Mouse (Mus musculus): ENCODE results near the gene Dkkl1. TPM values are rescaled to one million over a fixed set of nuclear protein-coding genes. Genes with fewer than 3 reads are reported as not detected.

Dkkl1 gene
- 1 to 10 TPM in 1 of 2 experiments, under 1 TPM in 1; 0.83 to 2.3 TPM for total RNA-seq (2023)

GRCm38 (mm10) chr7:45211851-45212251, at the start of gene Dkkl1:
TSS of gene Dkkl1 (minus strand) at chr7:45212147.

GRCm38 (mm10) chr7:45240633-45241388, 28.9 kb upstream of the Dkkl1 start, which contains the start of gene Slc6a16:
TSS of gene Slc6a16 (plus strand) at chr7:45241085.

GRCm38 (mm10) chr7:45238723-45239496, 27.0 kb upstream of the Dkkl1 start, which contains the start of gene Cd37:
TSS of gene Cd37 (minus strand) at chr7:45239115.

GRCm38 (mm10) chr7:45215673-45216441, 3.9 kb upstream of the Dkkl1 start, which contains the start of gene Tead2:
TSS of gene Tead2 (plus strand) at chr7:45215753.

DNA sequence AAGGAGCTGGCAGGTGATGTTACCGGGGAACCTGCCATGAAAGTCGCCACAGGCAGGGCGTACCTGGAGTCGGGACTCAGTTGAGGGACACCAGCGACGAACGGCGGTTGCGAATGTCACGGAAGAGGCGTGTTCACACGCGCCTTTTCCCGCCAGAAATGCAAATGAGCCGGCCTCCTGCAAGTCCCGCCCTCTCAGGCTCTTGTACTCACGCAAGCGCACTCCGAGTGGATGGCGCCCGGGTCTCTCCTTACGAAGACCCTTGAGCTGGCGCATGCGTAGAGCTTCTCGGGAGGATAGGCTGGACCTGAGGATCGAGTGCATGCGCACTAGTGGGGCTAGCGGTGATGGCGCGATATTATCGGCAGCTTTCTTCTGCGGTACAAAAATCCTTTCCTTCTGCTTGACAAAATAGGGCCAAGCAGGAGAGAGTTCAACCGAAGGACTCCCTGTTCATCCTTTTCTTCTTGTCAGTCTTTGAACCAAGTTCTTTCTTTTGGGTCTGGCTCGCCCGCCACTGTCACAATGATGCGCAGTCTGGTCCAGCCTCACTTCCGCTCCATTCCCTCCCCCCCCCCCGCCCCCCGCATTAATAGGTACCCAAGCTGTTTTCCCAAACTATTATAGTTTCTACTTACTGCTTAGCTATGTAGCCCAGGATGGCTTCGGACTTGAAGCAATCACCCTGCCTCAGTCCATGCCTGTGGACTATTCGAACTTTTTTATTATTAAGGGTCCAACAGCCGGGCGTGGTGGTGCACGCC, 7.4 kb downstream of the Dkkl1 start, which contains the start of gene Ccdc155:
Gene Ccdc155 (minus strand): TSS at position 513 of the 764 bp plus-strand sequence.

GRCm38 (mm10) chr7:45180896-45181477, 31.0 kb downstream of the Dkkl1 start, which contains the start of gene Pth2:
TSS of gene Pth2 (plus strand) at chr7:45180995.

GRCm38 (mm10) chr7:45179469-45179868, 32.5 kb downstream of the Dkkl1 start, which contains the start of gene Gfy:
TSS of gene Gfy (minus strand) at chr7:45179569.

DNA sequence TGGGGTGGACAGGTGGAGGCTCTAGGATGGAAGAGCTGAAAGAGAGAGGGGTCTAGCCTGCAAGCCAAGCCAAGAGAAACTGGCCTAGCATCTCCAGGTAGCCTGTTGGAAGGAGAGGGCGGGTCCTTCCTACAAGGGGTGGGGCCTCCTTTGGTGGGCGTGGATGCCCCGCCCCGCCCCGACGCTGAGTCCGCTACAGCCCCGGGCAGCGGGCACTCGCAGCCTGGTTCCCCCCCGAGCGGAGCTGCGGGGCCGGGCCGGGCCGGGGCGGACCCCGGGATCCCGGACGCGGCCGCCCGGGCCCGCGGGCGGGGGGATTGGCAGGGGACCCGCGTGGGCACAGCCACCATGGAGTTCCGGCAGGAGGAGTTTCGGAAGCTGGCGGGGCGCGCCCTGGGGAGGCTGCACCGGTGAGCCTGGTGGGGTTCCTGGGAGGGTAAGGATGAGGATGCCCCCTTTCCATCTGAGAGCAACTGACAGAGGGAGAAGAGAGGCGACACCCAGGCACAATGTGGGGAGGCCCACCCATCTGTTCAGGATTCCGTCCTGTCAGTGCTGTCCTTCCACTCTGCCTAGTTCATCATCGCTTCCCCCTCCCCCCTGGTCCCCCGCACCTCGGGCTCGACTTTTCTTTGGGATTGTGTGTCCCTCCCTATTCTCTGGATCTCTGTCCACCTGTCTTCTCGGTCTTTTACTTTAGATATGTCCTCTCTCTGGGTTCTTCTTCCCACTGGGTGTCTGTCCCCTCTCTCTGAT, 48.0 kb downstream of the Dkkl1 start, which contains the start of gene Slc17a7:
Gene Slc17a7 (plus strand): TSS at position 215 of the 756 bp plus-strand sequence.

Other genes starting within 250 kb of the Dkkl1 start
- not detected for gene Cpt1c, start 237.3 kb downstream of the Dkkl1 start, total RNA-seq (2023)
- 100 to 1,000 TPM; 154 to 155 TPM for gene Prmt1, start 225.6 kb downstream of the Dkkl1 start, total RNA-seq (2023)
- 100 to 1,000 TPM; 195 TPM for gene Irf3, start 214.5 kb downstream of the Dkkl1 start, total RNA-seq (2023)
- 10 to 100 TPM; 35.3 to 36.9 TPM for gene Bcl2l12, start 213.4 kb downstream of the Dkkl1 start, total RNA-seq (2023)
- gene Scaf1, start 195.8 kb downstream of the Dkkl1 start, total RNA-seq (2023): 100 to 1,000 TPM; 100 to 104 TPM
- gene Rras, start 194.2 kb downstream of the Dkkl1 start, total RNA-seq (2023): 10 to 100 TPM; 20.1 to 20.2 TPM
- 10 to 100 TPM; 77.6 to 78.0 TPM for gene Prr12, start 159.3 kb downstream of the Dkkl1 start, total RNA-seq (2023)
- gene Nosip, start 149.7 kb downstream of the Dkkl1 start, total RNA-seq (2023): 10 to 100 TPM; 65.6 to 78.2 TPM
- 1 to 10 TPM; 2.9 to 3.9 TPM for gene Prrg2, start 149.5 kb downstream of the Dkkl1 start, total RNA-seq (2023)
- 1 to 10 TPM; 3.6 to 6.8 TPM for gene Rcn3, start 119.9 kb downstream of the Dkkl1 start, total RNA-seq (2023)
- gene Fcgrt, start 108.3 kb downstream of the Dkkl1 start, total RNA-seq (2023): 10 to 100 TPM; 29.9 to 39.6 TPM
- gene Rps11, start 87.7 kb downstream of the Dkkl1 start, total RNA-seq (2023): 1,000 to 10,000 TPM; 2,440 to 2,508 TPM
- gene Rpl13a, start 83.4 kb downstream of the Dkkl1 start, total RNA-seq (2023): 1,000 to 10,000 TPM; 4,339 to 4,395 TPM
- gene Gm45713, start 75.9 kb downstream of the Dkkl1 start, total RNA-seq (2023): not detected
- gene Flt3l, start 75.7 kb downstream of the Dkkl1 start, total RNA-seq (2023): 10 to 100 TPM; 77.8 to 83.8 TPM
- 10 to 100 TPM; 40.5 to 51.7 TPM for gene Pih1d1, start 57.8 kb downstream of the Dkkl1 start, total RNA-seq (2023)
- gene Aldh16a1, start 57.6 kb downstream of the Dkkl1 start, total RNA-seq (2023): 100 to 1,000 TPM; 128 to 137 TPM
- gene Slc17a7, start 48.2 kb downstream of the Dkkl1 start, total RNA-seq (2023): not detected
- gene Gfy, start 32.6 kb downstream of the Dkkl1 start, total RNA-seq (2023): not detected
- not detected for gene Pth2, start 31.2 kb downstream of the Dkkl1 start, total RNA-seq (2023)
- 1 to 10 TPM in 1 of 2 experiments, under 1 TPM in 1; 0.46 to 1.1 TPM for gene Ccdc155, start 7.3 kb downstream of the Dkkl1 start, total RNA-seq (2023)
- not detected for gene Tead2, start 3.6 kb upstream of the Dkkl1 start, total RNA-seq (2023)
- 1,000 to 10,000 TPM; 1,836 to 1,886 TPM for gene Cd37, start 27.0 kb upstream of the Dkkl1 start, total RNA-seq (2023)
- not detected for gene Slc6a16, start 28.9 kb upstream of the Dkkl1 start, total RNA-seq (2023)
- 1 to 10 TPM; 1.1 to 1.9 TPM for gene Slc6a21, start 65.4 kb upstream of the Dkkl1 start, total RNA-seq (2023)
- gene Trpm4, start 121.6 kb upstream of the Dkkl1 start, total RNA-seq (2023): 10 to 100 TPM in 1 of 2 experiments, 1 to 10 TPM in 1; 8.6 to 16.3 TPM
- not detected for gene Hrc, start 123.1 kb upstream of the Dkkl1 start, total RNA-seq (2023)
- under 1 TPM in 1 of 2 experiments, not detected in 1; 0.17 TPM for gene Ppfia3, start 154.9 kb upstream of the Dkkl1 start, total RNA-seq (2023)
- gene Lin7b, start 158.4 kb upstream of the Dkkl1 start, total RNA-seq (2023): 1 to 10 TPM; 1.2 to 1.5 TPM
- 100 to 1,000 TPM; 614 to 615 TPM for gene Snrnp70, start 183.6 kb upstream of the Dkkl1 start, total RNA-seq (2023)
- not detected for gene Kcna7, start 193.5 kb upstream of the Dkkl1 start, total RNA-seq (2023)
- not detected for gene Ntf5, start 201.5 kb upstream of the Dkkl1 start, total RNA-seq (2023)
- gene Lhb, start 208.7 kb upstream of the Dkkl1 start, total RNA-seq (2023): not detected
- 10 to 100 TPM; 21.3 to 24.4 TPM for gene Gys1, start 222.7 kb upstream of the Dkkl1 start, total RNA-seq (2023)
- gene Ruvbl2, start 225.9 kb upstream of the Dkkl1 start, total RNA-seq (2023): 10 to 100 TPM; 48.0 to 56.3 TPM
- gene Ftl1, start 247.7 kb upstream of the Dkkl1 start, total RNA-seq (2023): 100 to 1,000 TPM; 609 to 629 TPM

Data from B cell, adult 67 days (primary cell).